Mouse (Mus musculus): ENCODE results near the gene Ppp3ca.

Gene Ppp3ca

GRCm38 (mm10) chr3:136899744-136900143 is 229.8 kb downstream of the Ppp3ca start:
- in situ Hi-C loops (cut with MboI, MseI), result loop anchor here (25.0 kb wide), 1 partner anchor 513 kb away; no protein-coding TSS in a partner anchor

- in situ Hi-C loops (cut with MboI, MseI), result no loop called here
These were observed 231.1 kb downstream of the Ppp3ca start for GRCm38 (mm10) chr3:136900986-136901385.

- in situ Hi-C loops (cut with MboI, MseI), result no loop called here
These were observed 232.9 kb downstream of the Ppp3ca start for GRCm38 (mm10) chr3:136902776-136903175.

- in situ Hi-C loops (cut with MboI, MseI), result no loop called here
These were observed 235.7 kb downstream of the Ppp3ca start for GRCm38 (mm10) chr3:136905577-136905976.

- in situ Hi-C loops (cut with MboI, MseI), result no loop called here
These were observed 239.6 kb downstream of the Ppp3ca start for GRCm38 (mm10) chr3:136909534-136909933.

GRCm38 (mm10) chr3:136911276-136911675 is 241.4 kb downstream of the Ppp3ca start:
- in situ Hi-C loops (cut with MboI, MseI), result no loop called here

- in situ Hi-C loops (cut with MboI, MseI), result no loop called here
These were observed 247.2 kb downstream of the Ppp3ca start for GRCm38 (mm10) chr3:136917080-136917479.

- in situ Hi-C loops (cut with MboI, MseI), result no loop called here
These were observed 263.1 kb downstream of the Ppp3ca start for GRCm38 (mm10) chr3:136933071-136933470.

GRCm38 (mm10) chr3:136940733-136941601 is 271.0 kb downstream of the Ppp3ca start:
- in situ Hi-C loops (cut with MboI, MseI), result no loop called here

GRCm38 (mm10) chr3:136941602-136941926 is 271.6 kb downstream of the Ppp3ca start:
- in situ Hi-C loops (cut with MboI, MseI), result no loop called here

GRCm38 (mm10) chr3:136945550-136945949 is 275.6 kb downstream of the Ppp3ca start:
- in situ Hi-C loops (cut with MboI, MseI), result no loop called here

GRCm38 (mm10) chr3:136946662-136947061 is 276.7 kb downstream of the Ppp3ca start:
- in situ Hi-C loops (cut with MboI, MseI), result no loop called here

- in situ Hi-C loops (cut with MboI, MseI), result no loop called here
These were observed 278.2 kb downstream of the Ppp3ca start for GRCm38 (mm10) chr3:136948142-136948541.

GRCm38 (mm10) chr3:136951792-136952191 is 281.9 kb downstream of the Ppp3ca start:
- in situ Hi-C loops (cut with MboI, MseI), result no loop called here

GRCm38 (mm10) chr3:136952822-136953221 is 282.9 kb downstream of the Ppp3ca start:
- in situ Hi-C loops (cut with MboI, MseI), result no loop called here

GRCm38 (mm10) chr3:136955043-136955442 is 285.1 kb downstream of the Ppp3ca start:
- in situ Hi-C loops (cut with MboI, MseI), result no loop called here

- in situ Hi-C loops (cut with MboI, MseI), result no loop called here
These were observed 290.4 kb downstream of the Ppp3ca start for GRCm38 (mm10) chr3:136960314-136960713.

GRCm38 (mm10) chr3:136966786-136967185 is 296.9 kb downstream of the Ppp3ca start:
- in situ Hi-C loops (cut with MboI, MseI), result no loop called here

- in situ Hi-C loops (cut with MboI, MseI), result no loop called here
These were observed 297.6 kb downstream of the Ppp3ca start for GRCm38 (mm10) chr3:136967510-136967909.

- in situ Hi-C loops (cut with MboI, MseI), result no loop called here
These were observed 299.9 kb downstream of the Ppp3ca start for GRCm38 (mm10) chr3:136969796-136970195.

GRCm38 (mm10) chr3:136977859-136978258 is 307.9 kb downstream of the Ppp3ca start:
- in situ Hi-C loops (cut with MboI, MseI), result no loop called here

- in situ Hi-C loops (cut with MboI, MseI), result no loop called here
These were observed 311.1 kb downstream of the Ppp3ca start for GRCm38 (mm10) chr3:136980915-136981588.

GRCm38 (mm10) chr3:136981589-136981924 is 311.6 kb downstream of the Ppp3ca start:
- in situ Hi-C loops (cut with MboI, MseI), result no loop called here

Data from regulatory T cell (primary cell).